Mouse (Mus musculus): ENCODE data around the gene Prl2c2.
"Not testable (repeated sequence)": the region's sequence is repeated elsewhere in the genome, so short reads cannot be mapped to it uniquely, and the experiment has no call there.

DNA sequence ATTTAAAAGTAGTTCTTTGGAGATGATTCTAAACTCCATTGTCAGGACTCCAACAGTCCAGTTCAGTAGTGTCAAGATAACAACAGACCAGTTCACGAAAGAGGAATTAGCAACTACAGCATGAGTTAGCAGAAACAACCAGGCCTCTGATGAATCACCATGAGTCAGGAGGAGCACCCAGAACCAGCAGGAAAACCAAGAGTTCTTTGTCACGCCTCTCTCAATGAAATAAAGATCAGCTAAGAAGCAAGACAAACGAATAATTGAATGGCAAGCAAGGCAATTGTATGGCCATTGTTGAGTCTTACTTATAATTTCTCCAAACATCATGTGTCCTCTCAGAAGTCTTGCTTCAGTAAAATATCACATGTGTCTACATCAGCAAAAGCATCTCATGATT lies 20.7 kb upstream of the Prl2c2 start:
- not testable (repeated sequence) for TF ChIP-seq USF1 (IDR thresholded peaks at IDR 0.05; ENCODE audit: low read depth, low read length); JUND (conservative IDR thresholded peaks at IDR 0.05; ENCODE audit: low read depth, low read length); TBP (conservative IDR thresholded peaks at IDR 0.05; ENCODE audit: low read depth, low read length); CTCF (conservative IDR thresholded peaks at IDR 0.05 in 1 of 2, IDR thresholded peaks at IDR 0.05 in 1 of 2; ENCODE audit: low read depth in 2 of 2, low read length in 2 of 2); POLR2A (IDR thresholded peaks at IDR 0.05; ENCODE audit: low read depth, low read length); E2F4 (IDR thresholded peaks at IDR 0.05; ENCODE audit: insufficient replicate concordance, low read depth, low read length); POLR2AphosphoS2 (IDR thresholded peaks at IDR 0.05; ENCODE audit: low read depth, low read length); PAX5 (IDR thresholded peaks at IDR 0.05; ENCODE audit: low read length); ELF1 (IDR thresholded peaks at IDR 0.05; ENCODE audit: low read depth, low read length); GABPA (IDR thresholded peaks at IDR 0.05; ENCODE audit: insufficient replicate concordance, low read depth, low read length); NELFE (IDR thresholded peaks at IDR 0.05; ENCODE audit: low read depth, low read length); IRF4 (IDR thresholded peaks at IDR 0.05; ENCODE audit: low read depth, low read length); MAX (IDR thresholded peaks at IDR 0.05; ENCODE audit: low read length)
